Mouse (Mus musculus) 3134 (cell line): ENCODE results near the gene Rchy1.

Source experiments
- DNase-seq: peaks from one replicate; pipeline ENCODE4 v3.0.0-alpha.2; 2011; ENCODE audit warnings: low spot score; ENCODE audit not compliant: insufficient read length; ENCODE audit errors: extremely low read depth

The Rchy1 gene

GRCm38 (mm10) chr5:91962639-91963440, at the start of gene Rchy1:
Rchy1 (minus strand) TSS chr5:91963068.
- DNase-seq, result peak; percentile 95

- no peak for DNase-seq
These were observed 48.9 kb upstream of the Rchy1 start for GRCm38 (mm10) chr5:92011756-92012155.

- DNase-seq, result no peak
These were observed 47.0 kb upstream of the Rchy1 start for GRCm38 (mm10) chr5:92009827-92010226.

- no peak for DNase-seq
These were observed 40.1 kb upstream of the Rchy1 start for GRCm38 (mm10) chr5:92003011-92003410.

GRCm38 (mm10) chr5:92000770-92001169, 37.9 kb upstream of the Rchy1 start:
- peak; percentile 72 for DNase-seq

GRCm38 (mm10) chr5:91994546-91994945, 31.7 kb upstream of the Rchy1 start:
- no peak for DNase-seq

GRCm38 (mm10) chr5:91993061-91993460, 30.2 kb upstream of the Rchy1 start:
- DNase-seq, result no peak

GRCm38 (mm10) chr5:91991191-91991937, 28.5 kb upstream of the Rchy1 start:
- no peak for DNase-seq

GRCm38 (mm10) chr5:91989261-91989660, 26.4 kb upstream of the Rchy1 start:
- no peak for DNase-seq

- no peak for DNase-seq
These were observed 24.9 kb upstream of the Rchy1 start for GRCm38 (mm10) chr5:91987799-91988198.

GRCm38 (mm10) chr5:91987236-91987635, 24.4 kb upstream of the Rchy1 start, which contains the start of gene Odaph:
Odaph (plus strand) TSS chr5:91987475.
- DNase-seq, result no peak

- DNase-seq, result peak; percentile 49
These were observed 22.9 kb upstream of the Rchy1 start for GRCm38 (mm10) chr5:91985721-91986120.

GRCm38 (mm10) chr5:91983490-91983889, 20.6 kb upstream of the Rchy1 start:
- no peak for DNase-seq

- DNase-seq, result no peak
These were observed 18.4 kb upstream of the Rchy1 start for GRCm38 (mm10) chr5:91981176-91981840.

GRCm38 (mm10) chr5:91977397-91977770, 14.5 kb upstream of the Rchy1 start:
- no peak for DNase-seq

- no peak for DNase-seq
These were observed 13.9 kb upstream of the Rchy1 start for GRCm38 (mm10) chr5:91976566-91977396.

GRCm38 (mm10) chr5:91975758-91976157, 12.9 kb upstream of the Rchy1 start:
- no peak for DNase-seq

- peak; percentile 39 for DNase-seq
These were observed 11.1 kb upstream of the Rchy1 start for GRCm38 (mm10) chr5:91974002-91974401.

- no peak for DNase-seq
These were observed 9.2 kb upstream of the Rchy1 start for GRCm38 (mm10) chr5:91972046-91972445.

GRCm38 (mm10) chr5:91962259-91962638, 619 bp downstream of the Rchy1 start:
- DNase-seq, result no peak

- no peak for DNase-seq
These were observed 1.5 kb downstream of the Rchy1 start for GRCm38 (mm10) chr5:91961370-91961769.
